Mouse (Mus musculus) 3134 (cell line): Measurements from ENCODE around the gene Tk1.
A peak's percentile ranks its signal among the peaks of the same experiment; 100 is the strongest.
"Not testable (repeated sequence)": the region's sequence is repeated elsewhere in the genome, so short reads cannot be mapped to it uniquely, and the experiment has no call there.

Source experiments
- DNase-seq: peaks from one replicate; pipeline ENCODE4 v3.0.0-alpha.2; 2011; ENCODE audit warnings: low spot score; ENCODE audit not compliant: insufficient read length; ENCODE audit errors: extremely low read depth

Tk1 gene

DNA sequence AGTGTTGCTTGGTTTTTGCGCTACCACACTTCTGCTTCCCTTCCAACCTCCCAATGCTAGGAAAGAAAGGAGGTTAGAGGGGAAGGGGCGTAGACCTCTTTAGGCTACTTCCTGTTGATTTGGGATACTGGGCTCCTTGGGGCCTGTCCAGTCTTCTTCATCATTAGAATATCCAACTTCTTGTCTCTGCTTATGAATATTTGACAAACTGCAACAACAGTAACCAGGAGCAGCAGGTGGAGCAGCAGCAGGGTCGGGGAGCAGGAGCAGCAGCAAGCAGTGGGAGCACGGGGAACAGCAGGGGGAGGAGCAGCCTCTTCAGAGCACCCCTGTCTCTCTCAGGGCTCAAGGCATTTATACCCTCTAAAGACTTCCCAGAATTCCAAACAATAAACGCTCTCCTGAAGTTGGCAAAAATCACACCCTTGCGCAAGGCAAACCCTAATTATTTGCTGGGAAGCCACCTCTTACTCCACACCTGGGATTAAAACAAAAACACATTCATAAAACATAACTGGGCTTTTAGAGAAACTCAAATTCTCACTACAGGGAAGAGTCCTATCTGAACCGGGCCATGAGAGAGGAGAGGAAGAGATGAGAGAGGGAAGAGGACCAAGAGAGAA lies 21.8 kb upstream of the Tk1 start:
- peak; percentile 42 for DNase-seq

DNA sequence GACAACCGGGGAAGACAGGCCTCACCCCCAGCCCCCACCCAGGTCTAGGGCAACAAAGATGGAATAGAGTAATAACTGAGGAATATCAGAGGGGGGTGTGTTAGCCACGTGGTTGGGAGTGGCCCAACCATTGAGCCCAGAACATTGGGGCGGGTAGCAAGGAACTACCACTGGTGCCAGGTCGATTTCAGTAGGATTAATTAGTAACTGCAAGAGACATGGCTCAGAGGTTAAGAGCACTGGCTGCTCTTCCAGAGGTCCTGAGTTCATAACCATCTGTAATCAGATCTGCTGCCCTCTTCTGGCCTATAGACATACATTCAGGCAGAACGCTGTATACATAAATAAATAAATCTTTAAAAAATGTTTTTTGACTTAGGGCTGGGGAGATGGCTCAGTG lies 20.7 kb upstream of the Tk1 start:
- no peak for DNase-seq

DNA sequence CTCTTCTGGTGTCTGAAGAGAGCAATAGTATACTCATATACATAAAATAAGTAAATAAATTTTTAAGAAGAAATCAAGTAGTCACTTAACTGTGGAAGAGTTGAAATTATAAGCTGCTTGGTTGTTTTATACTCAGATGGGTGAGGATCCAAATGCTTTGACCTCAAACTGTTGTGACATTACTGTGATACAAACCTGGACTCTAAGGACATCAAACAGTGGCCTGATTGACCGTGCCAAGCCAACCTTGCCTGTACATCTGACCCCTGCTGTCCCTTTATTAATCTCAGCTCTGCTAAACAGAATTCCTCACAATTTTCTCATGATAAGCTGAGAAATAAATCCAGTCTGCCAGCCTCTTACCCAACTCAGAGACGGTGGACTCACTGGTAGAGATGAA lies 19.8 kb upstream of the Tk1 start:
- DNase-seq = no peak

DNA sequence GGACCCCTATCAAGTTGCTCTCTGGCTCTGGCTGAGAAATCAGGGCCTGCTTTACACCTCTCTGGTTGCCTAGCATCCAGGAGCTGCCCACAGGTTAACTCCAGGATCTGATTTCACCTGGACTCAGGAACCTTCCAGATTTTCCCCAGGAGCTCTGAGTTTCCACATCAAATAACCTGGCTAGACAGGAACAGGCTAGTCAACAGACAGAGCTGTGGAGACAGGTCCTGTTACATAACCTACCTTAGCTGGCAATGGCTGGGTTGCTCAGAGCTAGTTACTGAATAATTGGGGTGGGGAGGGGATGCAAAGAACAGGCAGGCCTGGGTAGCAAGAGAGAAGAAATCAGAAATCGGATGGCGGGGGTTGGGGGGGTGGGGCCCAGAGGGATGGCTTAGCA lies 19.1 kb upstream of the Tk1 start:
- DNase-seq = no peak

DNA sequence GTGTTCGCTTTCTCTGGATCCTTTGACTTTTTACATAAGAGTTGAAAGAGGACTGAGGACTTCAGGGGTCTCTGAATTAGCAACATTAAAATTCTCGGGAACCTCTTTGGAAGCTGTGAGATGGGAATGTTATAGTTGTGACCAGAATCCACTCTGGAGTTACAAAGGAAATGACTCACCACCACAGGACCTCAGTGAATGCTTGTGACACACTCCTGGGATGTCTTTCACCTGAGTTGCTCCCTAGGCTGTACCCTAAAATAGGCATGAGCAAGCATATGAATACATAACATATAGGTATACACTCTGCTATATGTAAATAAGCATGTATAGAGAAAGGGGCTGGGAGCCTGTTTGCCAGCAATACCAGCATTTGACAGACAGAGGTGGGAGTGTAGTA lies 17.5 kb upstream of the Tk1 start:
- DNase-seq = peak; percentile 50

DNA sequence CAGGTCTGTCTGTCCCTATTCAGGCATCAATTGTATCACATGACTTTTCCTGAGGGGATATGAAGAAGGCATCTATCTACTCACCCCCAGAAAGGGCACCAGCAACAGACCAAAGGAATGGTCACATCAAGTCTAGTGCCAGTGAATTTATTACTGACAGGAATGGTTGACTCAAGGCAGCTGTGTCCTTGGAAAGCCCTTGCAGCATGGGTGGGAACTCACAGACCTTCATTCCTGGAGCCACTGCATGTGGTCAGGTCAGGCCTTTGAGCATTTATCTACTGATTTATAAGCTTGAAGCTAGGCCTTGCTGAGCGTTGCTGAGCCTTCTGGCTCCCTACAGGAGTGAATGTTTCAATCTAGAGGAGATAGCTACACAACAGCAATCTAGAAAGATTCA lies 15.0 kb upstream of the Tk1 start:
- no peak for DNase-seq

DNA sequence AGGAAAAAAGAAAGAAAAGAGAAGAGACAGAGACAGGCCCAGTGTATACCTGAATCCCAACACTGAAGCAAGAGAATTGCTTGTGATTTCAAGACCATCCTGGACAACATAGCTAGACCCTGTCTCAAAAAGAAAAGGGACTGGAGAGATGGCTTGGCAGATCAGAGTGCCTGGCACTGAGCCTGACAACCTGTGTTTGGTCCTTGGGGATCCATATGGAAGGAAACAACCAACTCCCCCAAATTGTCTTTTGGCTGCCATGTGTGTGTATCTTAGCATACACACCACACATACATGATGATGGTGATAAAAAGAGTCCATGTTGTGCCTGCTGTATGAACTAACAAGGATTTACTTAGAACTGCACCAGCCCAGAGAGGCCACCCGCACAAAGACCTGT lies 13.1 kb upstream of the Tk1 start:
- no peak for DNase-seq

DNA sequence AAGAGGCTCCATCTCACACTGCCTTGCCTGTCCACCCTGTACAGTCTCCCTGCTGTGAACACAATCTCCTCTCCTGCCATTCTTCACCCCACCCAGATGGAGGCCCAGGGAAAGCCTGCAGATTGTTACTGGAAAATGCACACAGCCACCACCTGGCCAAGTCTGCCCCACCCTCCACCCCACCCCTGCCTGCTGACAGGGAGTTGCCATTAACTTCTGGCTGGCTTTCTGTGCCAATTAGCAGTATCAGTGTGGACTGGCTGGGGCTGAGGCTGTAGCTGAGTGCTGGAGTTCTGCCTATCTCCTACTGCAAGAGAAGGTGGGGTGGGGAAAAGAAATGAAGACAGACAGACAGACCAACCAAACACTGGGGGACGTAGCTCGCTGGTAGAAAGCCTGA lies 12.7 kb upstream of the Tk1 start:
- DNase-seq = no peak

DNA sequence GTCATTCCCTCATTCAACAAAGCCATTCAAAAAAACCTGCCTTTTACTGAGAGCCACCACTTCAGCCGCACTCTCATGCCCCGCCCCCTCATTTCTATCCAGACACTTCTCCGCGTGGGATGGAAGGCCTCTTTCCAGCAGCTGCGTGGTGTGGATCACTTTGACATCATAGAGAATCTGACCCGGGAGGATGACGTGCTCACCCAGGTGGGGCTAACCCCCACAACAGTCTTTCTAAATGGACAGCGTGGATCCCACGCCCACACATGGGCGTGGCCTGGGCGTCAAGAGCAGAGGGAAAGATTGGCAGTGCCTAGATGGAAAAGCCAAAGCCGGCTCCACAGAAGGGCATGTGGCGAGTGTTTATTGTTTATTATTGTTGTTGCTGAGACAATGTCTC lies 10.4 kb upstream of the Tk1 start:
- no peak for DNase-seq

DNA sequence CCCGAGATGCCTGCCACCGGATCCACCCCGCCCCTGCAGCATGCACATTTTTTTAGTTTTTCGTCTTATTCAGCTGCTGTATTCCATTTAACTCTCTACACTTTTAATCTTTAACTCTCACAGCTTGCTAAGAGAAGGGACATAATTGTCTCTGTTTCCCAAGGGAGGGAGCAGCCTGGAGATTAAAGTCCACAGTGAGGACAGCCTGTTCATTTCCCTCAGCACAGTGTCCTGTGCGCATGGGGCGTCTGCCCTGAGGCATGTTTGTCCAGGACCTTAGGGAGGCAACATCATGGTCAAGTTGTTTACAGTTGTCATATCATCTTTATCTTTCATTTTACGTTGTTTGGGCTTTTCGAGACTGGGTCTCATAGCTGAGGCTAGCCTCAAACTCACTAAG lies 8.2 kb upstream of the Tk1 start:
- DNase-seq = no peak

DNA sequence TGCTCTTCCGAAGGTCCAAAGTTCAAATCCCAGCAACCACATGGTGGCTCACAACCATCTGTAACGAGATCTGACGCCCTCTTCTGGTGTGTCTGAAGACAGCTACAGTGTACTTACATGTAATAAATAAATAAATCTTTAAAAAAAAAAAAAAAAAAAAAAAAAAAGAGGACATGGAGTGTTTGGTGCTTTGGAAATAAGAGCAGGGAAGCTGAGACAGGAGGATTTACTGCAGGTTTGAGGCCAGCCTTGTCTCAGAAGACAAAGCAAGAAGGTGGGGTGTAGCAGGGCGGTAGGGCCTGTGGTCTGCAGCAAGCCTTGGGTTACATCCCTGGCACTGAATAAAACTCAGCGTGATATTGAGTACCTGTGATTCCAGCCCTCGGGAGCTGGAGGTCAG lies 7.6 kb upstream of the Tk1 start:
- DNase-seq = not testable (repeated sequence)

DNA sequence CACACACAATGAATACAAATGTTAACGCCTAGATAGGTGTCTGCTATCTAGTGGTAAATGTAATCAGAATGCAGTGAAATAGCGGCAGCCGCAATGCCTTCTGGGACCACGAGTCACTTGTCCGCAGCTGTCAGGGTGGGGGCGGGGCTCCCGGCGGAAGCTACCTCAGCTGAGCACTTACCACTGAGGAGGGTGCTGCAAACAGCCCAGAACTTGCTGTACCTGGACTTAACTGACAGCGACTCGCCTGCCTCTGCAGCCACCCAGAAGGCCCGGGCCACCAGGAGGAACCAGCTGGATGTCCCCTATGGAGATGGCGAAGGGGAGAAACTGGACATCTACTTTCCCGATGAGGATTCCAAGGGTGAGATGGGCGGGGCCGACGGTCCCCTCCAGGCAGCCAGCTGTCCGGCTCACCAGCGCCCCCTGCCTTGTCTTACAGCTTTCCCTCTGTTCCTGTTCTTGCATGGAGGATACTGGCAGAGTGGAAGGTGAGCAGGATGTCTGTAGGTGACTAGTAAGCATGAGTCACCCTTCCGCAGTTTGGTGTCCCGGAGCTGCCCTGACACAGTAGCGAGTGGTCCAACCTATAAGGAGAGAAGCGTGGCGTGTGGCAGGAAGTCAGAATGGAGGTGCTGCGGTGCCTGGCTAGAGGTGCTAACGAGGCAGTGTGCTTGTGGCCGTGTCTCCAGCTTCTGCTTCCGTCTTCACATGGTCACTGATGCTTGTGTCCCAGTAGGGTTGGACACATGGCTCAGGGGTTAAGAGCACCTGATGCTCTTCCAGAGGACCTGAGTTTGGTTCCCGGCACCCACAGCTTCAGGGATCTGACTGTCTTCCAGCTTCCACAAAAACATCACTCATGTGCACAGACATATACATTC lies 6.4 kb upstream of the Tk1 start:
- peak; percentile 92 for DNase-seq

DNA sequence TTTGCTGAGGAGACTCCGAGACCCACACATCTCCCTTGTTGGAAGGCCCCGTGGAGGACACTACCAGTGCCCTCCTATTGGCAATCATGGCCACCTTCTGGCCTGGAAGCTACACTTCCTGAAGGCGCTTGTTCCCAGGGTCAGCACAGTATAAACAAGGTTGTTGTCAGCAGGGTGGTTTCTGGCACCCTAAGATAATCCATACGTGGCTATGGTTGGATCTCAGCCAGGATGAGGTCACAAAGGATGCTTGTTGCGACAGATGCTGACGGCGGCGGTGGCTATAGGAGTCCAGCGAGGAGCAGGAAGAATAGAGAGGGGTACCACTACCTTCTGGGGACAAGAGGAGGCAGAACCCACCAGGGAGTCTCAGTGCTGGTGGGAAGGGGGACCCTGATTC lies 4.5 kb upstream of the Tk1 start:
- no peak for DNase-seq

DNA sequence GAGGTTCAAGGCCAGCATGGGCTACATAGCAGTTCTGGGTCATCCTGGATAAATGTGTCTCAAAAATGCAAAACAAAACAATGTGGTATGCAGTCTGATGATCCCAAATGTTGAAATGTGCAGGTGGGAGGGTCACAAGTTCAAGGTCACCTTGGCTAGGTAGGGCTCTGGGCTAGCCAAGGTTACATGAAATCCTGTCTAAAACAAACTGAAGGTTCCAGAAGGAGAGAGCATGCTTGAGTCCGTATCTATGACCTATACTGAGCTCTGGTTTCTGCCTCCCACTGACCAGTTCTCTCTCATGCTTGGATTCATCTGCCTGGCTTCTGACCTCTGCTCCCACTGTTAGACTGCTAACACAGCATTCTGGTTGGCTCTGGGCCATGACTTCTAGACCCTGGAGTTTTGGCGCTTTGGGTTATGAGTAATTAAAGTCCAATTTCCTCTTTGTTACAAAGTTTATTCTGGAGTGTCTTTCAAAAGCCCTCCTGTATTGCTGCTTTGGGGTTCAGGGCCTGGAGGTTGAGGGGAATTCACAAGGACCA lies 3.9 kb upstream of the Tk1 start:
- DNase-seq = no peak

DNA sequence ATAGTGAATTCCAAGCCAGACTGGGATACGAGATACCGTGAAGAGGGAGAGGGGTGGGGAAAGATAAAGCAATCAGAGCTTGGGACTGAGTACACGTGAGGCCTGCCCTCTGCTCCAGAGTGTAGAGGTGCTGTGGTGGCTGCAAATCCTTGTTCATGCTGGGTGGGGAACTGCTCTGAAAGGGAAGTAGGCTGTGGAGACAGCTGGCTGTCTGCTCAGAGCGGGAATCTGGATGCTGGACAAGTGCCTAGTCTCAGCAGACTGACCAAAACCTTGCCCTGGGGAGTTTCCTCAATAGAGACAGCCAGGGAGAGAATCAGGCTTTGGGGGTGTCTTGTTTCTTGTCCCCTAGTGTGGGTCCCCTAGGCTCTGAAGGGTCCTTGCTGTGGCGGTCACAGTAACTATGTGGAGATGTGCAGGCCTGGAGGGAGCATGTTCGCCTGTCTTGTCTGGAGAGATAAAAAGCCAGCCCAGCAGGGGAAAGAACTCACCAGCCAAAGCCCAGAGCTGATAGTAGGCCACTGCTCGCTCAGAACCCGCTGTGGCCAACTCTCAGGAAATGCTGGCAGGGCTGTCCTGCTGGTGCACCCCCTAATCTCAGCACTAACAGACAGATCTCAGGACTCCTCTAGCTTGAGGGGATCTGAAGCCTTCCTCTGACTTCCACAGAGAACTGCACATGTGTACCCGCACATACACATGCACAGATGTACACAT lies 3.2 kb upstream of the Tk1 start:
- DNase-seq = no peak

DNA sequence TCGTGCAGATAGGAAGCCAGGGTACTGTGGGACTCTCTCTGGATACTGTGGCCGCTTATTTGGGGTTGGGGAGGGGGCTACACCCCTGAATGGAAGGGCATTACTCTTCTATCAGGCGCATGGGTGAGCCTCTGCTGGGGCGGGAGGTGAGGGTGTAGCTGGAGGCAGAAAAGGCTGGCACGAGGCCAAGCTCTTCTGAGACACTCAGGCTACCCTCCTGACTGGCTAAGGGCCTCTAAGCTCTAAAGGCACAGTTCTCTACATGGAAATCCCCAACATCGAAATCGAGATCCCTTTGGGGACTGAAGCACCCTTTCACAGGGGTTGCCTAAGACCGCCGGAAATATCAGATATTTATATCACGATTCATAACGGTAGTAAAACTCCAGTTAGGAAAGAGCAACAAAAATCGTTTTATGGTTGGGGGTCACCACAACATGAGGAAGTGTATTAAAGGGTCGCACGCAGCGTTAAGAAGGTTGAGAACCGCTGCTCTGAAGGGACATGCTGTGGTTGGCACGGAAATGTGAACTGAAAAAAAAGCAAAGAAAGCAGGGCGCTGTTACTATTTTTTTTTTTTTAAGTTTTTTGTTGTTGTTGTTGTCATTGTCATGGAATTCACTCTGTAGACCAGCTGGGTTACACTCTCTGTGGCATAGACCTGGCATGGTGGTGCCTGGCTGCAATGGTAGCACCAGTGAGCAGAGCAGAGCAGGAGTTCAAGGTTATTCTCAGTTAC lies 2.4 kb upstream of the Tk1 start:
- peak; percentile 74 for DNase-seq

DNA sequence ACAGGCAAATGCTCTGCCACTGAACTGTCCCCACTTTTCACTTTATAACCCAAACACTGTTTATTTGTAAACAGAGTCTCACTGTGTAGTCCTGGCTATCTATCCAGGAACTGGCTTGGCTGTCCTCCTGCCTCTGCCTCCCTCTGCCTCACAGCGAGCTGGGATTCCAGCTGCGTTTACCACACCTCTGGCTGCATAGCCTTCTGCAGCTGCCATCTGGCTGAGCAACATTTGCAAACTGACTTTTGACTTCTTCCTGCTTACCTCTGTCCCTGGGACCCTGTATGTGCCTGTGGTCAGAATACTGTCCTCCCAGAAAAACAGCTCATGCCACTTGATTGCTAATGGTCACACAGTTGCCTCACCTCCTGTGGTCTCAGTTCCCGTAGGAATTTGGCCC lies 1.5 kb upstream of the Tk1 start:
- DNase-seq = no peak

DNA sequence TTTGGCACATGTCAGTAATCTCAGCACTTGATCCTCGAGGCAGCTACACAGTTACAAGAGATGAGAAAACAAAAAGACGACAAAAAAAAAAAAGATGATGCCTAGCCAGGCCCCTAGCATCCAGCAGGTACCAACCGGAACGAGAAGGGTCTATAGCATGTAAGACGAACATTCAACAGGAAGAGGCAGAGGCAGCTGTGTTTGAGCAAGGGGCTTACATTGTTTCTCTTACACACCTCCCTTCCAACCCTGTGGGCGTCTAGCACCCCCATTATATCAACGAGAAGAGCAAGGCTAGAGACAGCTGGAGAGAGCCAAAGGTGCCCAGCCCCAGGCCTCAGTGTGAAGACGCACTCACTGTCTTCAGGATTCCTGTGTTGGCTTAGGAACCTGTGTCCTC lies 1.0 kb upstream of the Tk1 start:
- no peak for DNase-seq

DNA sequence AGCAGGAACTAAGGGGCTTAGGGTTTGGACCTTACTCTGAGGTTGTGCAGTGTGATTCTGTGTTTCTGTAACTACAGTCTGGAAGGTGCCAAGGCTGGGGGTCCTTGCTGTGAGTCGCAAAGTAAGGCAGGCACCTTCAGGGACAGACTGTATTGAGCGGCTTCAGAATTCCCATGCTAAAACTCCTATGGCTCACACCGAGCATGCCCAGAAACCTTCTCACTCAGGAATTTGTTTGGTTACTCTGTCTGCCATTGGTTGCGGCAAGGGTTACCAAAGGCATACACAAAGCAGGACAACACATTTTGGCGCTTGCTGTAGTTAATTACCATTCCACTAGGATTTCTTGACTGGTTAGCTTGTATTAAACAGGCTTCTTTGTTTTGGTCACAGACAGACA lies 272 bp upstream of the Tk1 start:
- no peak for DNase-seq

DNA sequence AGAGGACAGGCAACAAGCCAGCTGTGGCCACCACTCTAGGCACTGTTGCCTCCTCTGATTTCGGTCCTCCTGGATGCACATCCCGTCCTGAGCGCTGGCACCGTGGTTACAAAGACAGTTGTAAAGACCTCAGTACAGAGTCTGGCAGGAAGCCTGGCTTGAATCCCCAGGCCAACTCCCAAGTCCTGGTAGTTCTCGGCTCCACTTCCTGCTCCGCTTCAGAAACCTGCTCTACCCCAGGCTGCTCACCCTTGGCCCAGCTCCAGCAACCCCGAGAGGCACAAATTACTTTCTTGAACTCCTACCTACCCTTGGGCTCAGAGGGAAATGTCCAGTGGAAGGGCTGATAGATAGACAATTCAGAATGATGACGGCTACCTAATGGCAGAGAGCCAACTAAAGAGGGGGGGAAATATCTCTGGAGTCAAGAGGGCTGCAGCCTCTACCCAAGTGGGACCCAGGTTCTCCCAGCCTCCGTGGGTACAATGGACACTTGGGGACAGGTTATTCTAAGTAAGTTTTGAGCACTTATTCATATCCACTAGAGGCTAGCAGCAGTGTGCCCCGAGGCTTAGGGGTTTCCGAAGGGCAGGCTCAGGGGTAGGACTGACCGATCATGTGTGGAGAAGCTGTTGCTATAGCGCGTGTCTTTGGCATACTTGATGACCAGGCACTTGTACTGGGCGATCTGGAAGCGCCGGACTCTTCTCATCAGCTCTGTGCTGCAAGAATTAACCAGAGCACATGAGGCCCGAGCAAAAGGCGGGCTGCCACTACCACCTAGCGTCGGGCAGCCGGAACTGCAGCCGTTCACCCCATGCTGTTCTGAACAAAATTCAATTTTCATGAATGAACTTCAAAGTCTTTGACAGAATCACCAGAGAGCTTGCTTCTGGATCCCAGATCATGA lies 1.6 kb downstream of the Tk1 start:
- DNase-seq = peak; percentile 87
